Mouse (Mus musculus): ENCODE results near the gene Gm13290.
A peak's percentile ranks its signal among the peaks of the same experiment; 100 is the strongest.
"Not testable (repeated sequence)": the region's sequence is repeated elsewhere in the genome, so short reads cannot be mapped to it uniquely, and the experiment has no call there.

Gm13290 gene

GRCm38 (mm10) chr4:88782335-88782734 lies 8.7 kb downstream of the Gm13290 start:
- not testable (repeated sequence) for DNase-seq

- DNase-seq, result not testable (repeated sequence)
Measured at GRCm38 (mm10) chr4:88785409-88785808, 11.8 kb downstream of the Gm13290 start, which contains the start of gene Gm13276. TSS of gene Gm13276 (plus strand) at chr4:88785709.

GRCm38 (mm10) chr4:88788402-88788801 lies 14.8 kb downstream of the Gm13290 start, which contains the start of gene Gm13277:
TSS of gene Gm13277 (plus strand) at chr4:88788632.
- DNase-seq, result peak; percentile 63

DNA sequence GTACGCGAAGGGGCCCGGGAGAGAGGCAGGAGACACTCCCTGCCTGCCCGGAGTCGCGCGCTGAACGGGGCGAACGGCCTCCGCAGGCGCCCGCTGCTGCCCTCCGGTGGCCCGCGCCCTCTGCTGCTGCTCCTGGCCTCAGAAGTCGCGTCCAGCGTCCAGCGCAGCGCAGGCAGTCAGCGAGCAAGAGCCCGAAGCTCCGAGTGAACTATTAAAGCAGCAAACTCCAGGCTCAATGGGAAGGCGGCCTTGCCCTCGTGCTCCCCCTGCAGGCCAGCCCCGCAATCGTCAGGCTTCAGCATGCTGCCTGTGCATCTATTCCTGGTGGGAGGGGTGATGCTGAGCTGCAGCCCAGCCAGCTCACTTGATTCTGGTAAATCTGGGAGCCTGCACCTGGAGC lies 17.6 kb downstream of the Gm13290 start, which contains the start of gene Gm13278:
Gene Gm13278 (plus strand): TSS at position 301 of the 400 bp plus-strand sequence.
- not testable (repeated sequence) for DNase-seq

DNA sequence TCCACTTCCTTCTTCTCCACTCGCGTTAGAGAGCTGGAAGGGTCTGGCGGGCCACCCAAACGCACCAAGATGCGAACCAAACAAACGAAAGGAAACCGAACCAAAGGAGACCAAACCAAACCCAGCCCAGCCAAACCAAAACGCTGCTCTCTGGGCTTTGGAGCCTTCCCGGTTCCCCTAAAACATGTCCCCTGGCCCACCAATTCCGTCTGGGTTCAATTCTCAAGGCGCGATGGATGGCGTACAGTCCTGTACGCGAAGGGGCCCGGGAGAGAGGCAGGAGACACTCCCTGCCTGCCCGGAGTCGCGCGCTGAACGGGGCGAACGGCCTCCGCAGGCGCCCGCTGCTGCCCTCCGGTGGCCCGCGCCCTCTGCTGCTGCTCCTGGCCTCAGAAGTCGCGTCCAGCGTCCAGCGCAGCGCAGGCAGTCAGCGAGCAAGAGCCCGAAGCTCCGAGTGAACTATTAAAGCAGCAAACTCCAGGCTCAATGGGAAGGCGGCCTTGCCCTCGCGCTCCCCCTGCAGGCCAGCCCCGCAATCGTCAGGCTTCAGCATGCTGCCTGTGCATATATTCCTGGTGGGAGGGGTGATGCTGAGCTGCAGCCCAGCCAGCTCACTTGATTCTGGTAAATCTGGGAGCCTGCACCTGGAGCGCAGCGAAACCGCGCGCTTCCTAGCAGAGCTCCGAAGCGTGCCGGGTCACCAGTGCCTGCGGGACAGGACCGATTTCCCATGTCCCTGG lies 20.5 kb downstream of the Gm13290 start, which contains the start of gene Gm13275:
Gene Gm13275 (plus strand): TSS at position 552 of the 740 bp plus-strand sequence.
- peak; percentile 85 for DNase-seq

DNA sequence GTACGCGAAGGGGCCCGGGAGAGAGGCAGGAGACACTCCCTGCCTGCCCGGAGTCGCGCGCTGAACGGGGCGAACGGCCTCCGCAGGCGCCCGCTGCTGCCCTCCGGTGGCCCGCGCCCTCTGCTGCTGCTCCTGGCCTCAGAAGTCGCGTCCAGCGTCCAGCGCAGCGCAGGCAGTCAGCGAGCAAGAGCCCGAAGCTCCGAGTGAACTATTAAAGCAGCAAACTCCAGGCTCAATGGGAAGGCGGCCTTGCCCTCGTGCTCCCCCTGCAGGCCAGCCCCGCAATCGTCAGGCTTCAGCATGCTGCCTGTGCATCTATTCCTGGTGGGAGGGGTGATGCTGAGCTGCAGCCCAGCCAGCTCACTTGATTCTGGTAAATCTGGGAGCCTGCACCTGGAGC lies 23.5 kb downstream of the Gm13290 start, which contains the start of gene Gm13279:
Gene Gm13279 (plus strand): TSS at position 301 of the 400 bp plus-strand sequence.
- DNase-seq, result not testable (repeated sequence)

DNA sequence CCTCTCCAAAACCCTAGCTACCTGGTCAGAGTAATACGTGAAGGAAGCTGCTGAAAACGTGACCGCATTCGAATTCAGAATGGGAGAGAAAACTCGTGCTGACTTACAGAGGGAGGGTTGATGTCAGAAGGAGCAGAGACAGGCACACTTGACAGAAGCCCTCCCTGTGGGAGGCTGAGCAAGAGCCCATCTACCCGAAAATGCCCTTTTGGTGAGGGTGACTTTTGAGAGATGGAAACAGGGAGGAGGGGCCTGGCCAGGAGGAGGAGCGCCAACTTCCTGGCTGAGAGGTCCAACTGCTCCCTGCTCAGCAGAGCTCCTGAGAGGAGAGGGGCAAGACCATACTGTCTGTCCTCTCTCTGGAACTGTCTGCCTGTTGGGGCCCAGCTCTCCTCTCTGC lies 25.7 kb downstream of the Gm13290 start, which contains the start of gene Gm13285:
Gene Gm13285 (plus strand): TSS at position 301 of the 400 bp plus-strand sequence.
- DNase-seq, result not testable (repeated sequence)

- DNase-seq, result not testable (repeated sequence)
Measured at GRCm38 (mm10) chr4:88802954-88803353, 29.3 kb downstream of the Gm13290 start, which contains the start of gene Gm13287. TSS of gene Gm13287 (plus strand) at chr4:88803254.

DNA sequence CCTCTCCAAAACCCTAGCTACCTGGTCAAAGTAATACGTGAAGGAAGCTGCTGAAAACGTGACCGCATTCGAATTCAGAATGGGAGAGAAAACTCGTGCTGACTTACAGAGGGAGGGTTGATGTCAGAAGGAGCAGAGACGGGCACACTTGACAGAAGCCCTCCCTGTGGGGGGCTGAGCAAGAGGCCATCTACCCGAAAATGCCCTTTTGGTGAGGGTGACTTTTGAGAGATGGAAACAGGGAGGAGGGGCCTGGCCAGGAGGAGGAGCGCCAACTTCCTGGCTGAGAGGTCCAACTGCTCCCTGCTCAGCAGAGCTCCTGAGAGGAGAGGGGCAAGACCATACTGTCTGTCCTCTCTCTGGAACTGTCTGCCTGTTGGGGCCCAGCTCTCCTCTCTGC lies 31.6 kb downstream of the Gm13290 start, which contains the start of gene Gm13288:
Gene Gm13288 (plus strand): TSS at position 301 of the 400 bp plus-strand sequence.
- not testable (repeated sequence) for DNase-seq

DNA sequence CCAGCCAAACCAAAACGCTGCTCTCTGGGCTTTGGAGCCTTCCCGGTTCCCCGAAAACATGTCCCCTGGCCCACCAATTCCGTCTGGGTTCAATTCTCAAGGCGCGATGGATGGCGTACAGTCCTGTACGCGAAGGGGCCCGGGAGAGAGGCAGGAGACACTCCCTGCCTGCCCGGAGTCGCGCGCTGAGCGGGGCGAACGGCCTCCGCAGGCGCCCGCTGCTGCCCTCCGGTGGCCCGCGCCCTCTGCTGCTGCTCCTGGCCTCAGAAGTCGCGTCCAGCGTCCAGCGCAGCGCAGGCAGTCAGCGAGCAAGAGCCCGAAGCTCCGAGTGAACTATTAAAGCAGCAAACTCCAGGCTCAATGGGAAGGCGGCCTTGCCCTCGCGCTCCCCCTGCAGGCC lies 32.1 kb downstream of the Gm13290 start:
- DNase-seq, result not testable (repeated sequence)

DNA sequence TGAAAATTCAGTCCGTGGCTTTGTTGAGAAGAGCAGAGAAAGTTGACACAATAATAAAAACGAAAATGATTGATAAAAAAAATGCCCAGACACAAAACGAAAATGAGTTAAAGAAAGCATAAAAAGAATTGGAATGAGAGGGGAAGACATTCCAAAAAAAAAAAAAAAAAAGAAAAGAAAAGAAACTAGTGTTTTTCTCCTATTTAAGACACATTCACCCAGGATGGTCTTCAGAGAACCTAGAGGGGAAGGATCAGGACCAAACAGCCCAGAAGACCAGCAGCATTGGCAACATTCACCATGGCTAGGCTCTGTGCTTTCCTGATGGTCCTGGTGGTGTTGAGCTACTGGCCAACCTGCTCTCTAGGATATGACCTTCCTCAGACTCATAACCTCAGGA lies 42.3 kb downstream of the Gm13290 start, which contains the start of gene Ifna7:
Gene Ifna7 (plus strand): TSS at position 301 of the 400 bp plus-strand sequence.
- no peak for DNase-seq

DNA sequence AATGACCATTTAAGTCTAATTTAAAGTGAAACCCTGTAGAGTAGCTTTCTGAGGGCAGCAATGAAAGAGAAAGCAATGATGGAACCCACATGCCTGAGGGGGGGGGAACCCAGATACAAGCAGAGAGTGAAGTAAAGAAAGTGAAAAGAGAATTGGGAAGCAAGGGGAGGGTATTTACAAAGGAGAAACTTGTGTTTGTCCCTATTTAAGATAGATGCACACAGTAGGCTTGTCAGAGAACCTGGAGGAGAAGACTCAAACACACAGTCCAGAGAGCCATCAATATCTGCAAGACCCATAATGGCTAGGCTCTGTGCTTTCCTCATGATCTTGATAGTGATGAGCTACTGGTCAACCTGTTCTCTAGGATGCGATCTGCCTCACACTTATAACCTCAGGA lies 46.0 kb downstream of the Gm13290 start, which contains the start of gene Ifna11:
Gene Ifna11 (plus strand): TSS at position 301 of the 400 bp plus-strand sequence.
- no peak for DNase-seq

GRCm38 (mm10) chr4:88822995-88823394 lies 49.4 kb downstream of the Gm13290 start:
- DNase-seq, result no peak
